Mouse (Mus musculus) kidney, embryonic 15.5 days (tissue): ENCODE measurements around the gene 1700080O16Rik. TPM values are rescaled to one million over a fixed set of nuclear protein-coding genes. Genes with fewer than 3 reads are reported as not detected.

Experiments used
- ATAC-seq: fragments of 200-750 bp; cut with Nextera tagmentation; replicated peaks from 2 replicates; pipeline ENCODE4 v1.8.0; 2017; ENCODE audit warnings: moderate TSS enrichment; ENCODE audit not compliant: low FRiP score
- H3K27ac ChIP-seq: fragments of 300-500 bp; sonication (generic); 2 replicates; pipeline ENCODE4 v1.5.1; 2015; ENCODE audit warnings: mild to moderate bottlenecking, inconsistent platforms
- H3K27me3 ChIP-seq: fragments of 300-500 bp; sonication (generic); 2 replicates; pipeline ENCODE4 v1.6.1; 2015; ENCODE audit warnings: inconsistent platforms
- H3K36me3 ChIP-seq: fragments of 300-500 bp; sonication (generic); 2 replicates; pipeline ENCODE4 v1.6.1; 2015; ENCODE audit warnings: inconsistent platforms
- H3K4me1 ChIP-seq: fragments of 300-500 bp; sonication (generic); 2 replicates; pipeline ENCODE4 v1.6.1; 2015; ENCODE audit warnings: inconsistent platforms
- H3K4me2 ChIP-seq: fragments of 300-500 bp; sonication (generic); 2 replicates; pipeline ENCODE4 v1.6.1; 2015; ENCODE audit warnings: moderate library complexity, mild to moderate bottlenecking, inconsistent platforms
- H3K4me3 ChIP-seq: fragments of 300-500 bp; sonication (generic); replicated peaks from 2 replicates; pipeline ENCODE4 v1.5.1; 2015; ENCODE audit warnings: mild to moderate bottlenecking, inconsistent platforms
- H3K9ac ChIP-seq: fragments of 300-500 bp; sonication (generic); 2 replicates; pipeline ENCODE4 v1.6.1; 2015; ENCODE audit warnings: mild to moderate bottlenecking, inconsistent platforms
- H3K9me3 ChIP-seq: fragments of 300-500 bp; sonication (generic); replicated peaks from 2 replicates; pipeline ENCODE4 v1.6.1; 2016; ENCODE audit warnings: inconsistent platforms
- WGBS: fragments of 180-500 bp; shearing (Covaris S2); methylation state at CpG from one replicate; pipeline ENCODE4 v1.1.7; 2015; ENCODE audit warnings: mixed read lengths; 5-methylcytosine and 5-hydroxymethylcytosine counted together
- polyA plus RNA-seq: library from polyadenylated mRNA; unstranded; fragments of >200 nt; fragmentation: Nextera tagmentation; extraction: Ambion mirVana; gene quantifications from 2 replicates; pipeline ENCODE4 v1.2.1, GENCODE M21; 2015

Gene 1700080O16Rik
- not detected in 2 replicates for polyA plus RNA-seq

GRCm38 (mm10) chrX:51972672-51973071, at the start of gene 1700080O16Rik:
Gene 1700080O16Rik, minus strand, starts transcription at chrX:51972772.
- WGBS, result 96% methylated on average over 12 of the region's 12 CpGs
- Histone ChIP-seq H3K4me3 (no peak within 1 kb of the TSS), H3K27me3 (peaks cover 12% of the 10 kb centered on the region; the same call in 1 of the 2 replicates), H3K9ac (no peak within 1 kb of the TSS), H3K4me1 (no peaks in the 10 kb centered on the region), H3K36me3 (no peaks in the 10 kb centered on the region), H3K27ac (no peak within 1 kb of the TSS), H3K9me3 (no peaks in the 10 kb centered on the region), H3K4me2 (no peak within 1 kb of the TSS)
- no peak for ATAC-seq

- H3K27ac ChIP-seq, result no peak overlapping the region
- no peaks in the 10 kb centered on the region for H3K27me3 ChIP-seq
- no peaks in the 10 kb centered on the region for H3K36me3 ChIP-seq
- no peak for ATAC-seq
- no peaks in the 10 kb centered on the region for H3K9me3 ChIP-seq
- no peak overlapping the region for H3K4me3 ChIP-seq
- H3K9ac ChIP-seq, result no peak overlapping the region
- WGBS, result 69% methylated on average over 9 of the region's 9 CpGs
- no peak overlapping the region for H3K4me2 ChIP-seq
- no peaks in the 10 kb centered on the region for H3K4me1 ChIP-seq
Observed at GRCm38 (mm10) chrX:52017660-52018059, 45.1 kb upstream of the 1700080O16Rik start.

GRCm38 (mm10) chrX:52000072-52000471, 27.5 kb upstream of the 1700080O16Rik start:
- H3K27ac ChIP-seq, result no peak overlapping the region
- no peak overlapping the region for H3K9ac ChIP-seq
- no peak overlapping the region for H3K4me3 ChIP-seq
- no peaks in the 10 kb centered on the region for H3K4me1 ChIP-seq
- ATAC-seq, result no peak
- WGBS, result 58% methylated on average over 5 of the region's 5 CpGs
- no peak overlapping the region for H3K4me2 ChIP-seq
- no peaks in the 10 kb centered on the region for H3K36me3 ChIP-seq
- no peaks in the 10 kb centered on the region for H3K9me3 ChIP-seq
- H3K27me3 ChIP-seq, result no peaks in the 10 kb centered on the region

- H3K4me1 ChIP-seq, result no peaks in the 10 kb centered on the region
- no peak overlapping the region for H3K9ac ChIP-seq
- WGBS, result 60% methylated on average over 4 of the region's 4 CpGs
- no peak overlapping the region for H3K4me2 ChIP-seq
- H3K36me3 ChIP-seq, result no peaks in the 10 kb centered on the region
- H3K27ac ChIP-seq, result no peak overlapping the region
- H3K27me3 ChIP-seq, result no peaks in the 10 kb centered on the region
- no peak overlapping the region for H3K4me3 ChIP-seq
- no peak for ATAC-seq
- no peaks in the 10 kb centered on the region for H3K9me3 ChIP-seq
Observed at GRCm38 (mm10) chrX:51999426-51999825, 26.9 kb upstream of the 1700080O16Rik start.

GRCm38 (mm10) chrX:51976361-51976760, 3.8 kb upstream of the 1700080O16Rik start:
- Histone ChIP-seq H3K4me1 (no peaks in the 10 kb centered on the region), H3K9ac (no peak overlapping the region), H3K9me3 (no peaks in the 10 kb centered on the region), H3K4me2 (no peak overlapping the region), H3K27me3 (0 out of 2 replicates have a peak, but pooled peaks cover 3% of the 10 kb centered on the region), H3K27ac (no peak overlapping the region), H3K36me3 (no peaks in the 10 kb centered on the region), H3K4me3 (no peak overlapping the region)
- 89% methylated on average over 4 of the region's 4 CpGs for WGBS
- no peak for ATAC-seq

- no peaks in the 10 kb centered on the region for H3K9me3 ChIP-seq
- H3K9ac ChIP-seq, result no peak overlapping the region
- no peak for ATAC-seq
- no peaks in the 10 kb centered on the region for H3K4me1 ChIP-seq
- no peak overlapping the region for H3K4me2 ChIP-seq
- H3K27me3 ChIP-seq, result 0 out of 2 replicates have a peak, but pooled peaks cover 3% of the 10 kb centered on the region
- H3K4me3 ChIP-seq, result no peak overlapping the region
- no peaks in the 10 kb centered on the region for H3K36me3 ChIP-seq
- no peak overlapping the region for H3K27ac ChIP-seq
Observed at GRCm38 (mm10) chrX:51974618-51975017, 2.0 kb upstream of the 1700080O16Rik start.

GRCm38 (mm10) chrX:51948071-51948470, 24.5 kb downstream of the 1700080O16Rik start:
- ATAC-seq, result no peak
- H3K27ac ChIP-seq, result no peak overlapping the region
- H3K27me3 ChIP-seq, result peaks cover 10% of the 10 kb centered on the region; the same call in 1 of the 2 replicates
- H3K4me1 ChIP-seq, result no peaks in the 10 kb centered on the region
- 81% methylated on average over 3 of the region's 3 CpGs for WGBS
- no peak overlapping the region for H3K9ac ChIP-seq
- H3K9me3 ChIP-seq, result no peaks in the 10 kb centered on the region
- H3K4me3 ChIP-seq, result no peak overlapping the region
- H3K36me3 ChIP-seq, result no peaks in the 10 kb centered on the region
- H3K4me2 ChIP-seq, result no peak overlapping the region

GRCm38 (mm10) chrX:51938076-51938475, 34.5 kb downstream of the 1700080O16Rik start:
- Histone ChIP-seq H3K4me1 (no peaks in the 10 kb centered on the region), H3K9ac (no peak overlapping the region), H3K4me2 (no peak overlapping the region), H3K4me3 (no peak overlapping the region), H3K9me3 (no peaks in the 10 kb centered on the region), H3K27ac (no peak overlapping the region), H3K36me3 (no peaks in the 10 kb centered on the region), H3K27me3 (peaks cover 4% of the 10 kb centered on the region; the same call in 1 of the 2 replicates)
- 68% methylated on average over 5 of the region's 5 CpGs for WGBS
- ATAC-seq, result no peak

GRCm38 (mm10) chrX:51919091-51919490, 53.5 kb downstream of the 1700080O16Rik start:
- H3K4me2 ChIP-seq, result no peak overlapping the region
- no peaks in the 10 kb centered on the region for H3K36me3 ChIP-seq
- no peak overlapping the region for H3K4me3 ChIP-seq
- H3K4me1 ChIP-seq, result no peaks in the 10 kb centered on the region
- no peaks in the 10 kb centered on the region for H3K27me3 ChIP-seq
- ATAC-seq, result no peak
- 88% methylated on average over 4 of the region's 4 CpGs for WGBS
- H3K27ac ChIP-seq, result no peak overlapping the region
- H3K9ac ChIP-seq, result no peak overlapping the region
- no peaks in the 10 kb centered on the region for H3K9me3 ChIP-seq

Other genes starting within 250 kb of the 1700080O16Rik start
- gene Usp26, start 171.5 kb downstream of the 1700080O16Rik start, polyA plus RNA-seq, result not detected in 2 replicates
- gene Gpc4, start 192.5 kb upstream of the 1700080O16Rik start, polyA plus RNA-seq, result 71.2 and 77.5 TPM in 2 replicates